Mouse (Mus musculus): ENCODE measurements around the gene Clec16a.

The Clec16a gene

DNA sequence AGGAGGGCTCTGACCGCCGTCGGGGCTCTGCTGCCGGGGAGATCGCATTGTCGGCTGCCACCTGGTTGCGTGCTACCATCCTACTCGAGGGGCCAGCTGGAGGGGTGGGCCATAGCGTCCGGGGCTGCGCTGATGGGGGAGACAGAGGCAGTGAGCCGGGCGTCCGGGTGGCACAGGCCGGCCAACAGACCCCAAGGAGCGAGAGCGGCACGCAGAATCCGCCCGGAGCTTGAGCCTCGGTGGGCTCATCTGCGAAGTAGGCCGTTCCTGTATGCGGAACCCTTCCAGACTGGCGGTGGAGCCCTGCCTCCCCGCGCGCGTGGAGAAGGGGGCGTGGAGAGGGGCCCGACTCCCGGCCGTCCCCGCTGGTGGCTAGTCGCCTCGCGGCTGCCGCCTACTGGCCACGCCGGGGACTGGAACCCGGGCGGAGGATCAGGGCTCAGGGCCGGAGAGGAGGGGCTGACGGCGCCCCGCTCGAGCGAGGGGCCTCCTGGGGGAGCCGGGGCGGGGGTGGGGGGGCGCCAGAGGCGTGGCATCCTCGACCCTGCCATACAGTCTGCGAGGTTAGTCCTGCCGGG, 239.7 kb downstream of the Clec16a start:
- Histone ChIP-seq H3K36me3 (ENCODE audit: insufficient read depth, low read length) (peaks cover 3% of the 10 kb centered on the region; the same call in 1 of the 2 replicates), H3K9me3 (ENCODE audit: low read length) (no peaks in the 10 kb centered on the region), H3K4me3 (replicated peaks; ENCODE audit: low read length) (peak overlapping the region; percentile 86), H3K27me3 (ENCODE audit: insufficient read depth, low read length) (peaks cover 58% of the 10 kb centered on the region), H3K4me1 (replicated peaks; ENCODE audit: low read depth, low read length) (peaks cover 59% of the 10 kb centered on the region)
- no peak for TF ChIP-seq POU5F1 (IDR thresholded peaks at IDR 0.05; ENCODE audit: borderline replicate concordance, low read length)
- TF ChIP-seq CTCF (conservative IDR thresholded peaks at IDR 0.05; ENCODE audit: low read length): no peak

DNA sequence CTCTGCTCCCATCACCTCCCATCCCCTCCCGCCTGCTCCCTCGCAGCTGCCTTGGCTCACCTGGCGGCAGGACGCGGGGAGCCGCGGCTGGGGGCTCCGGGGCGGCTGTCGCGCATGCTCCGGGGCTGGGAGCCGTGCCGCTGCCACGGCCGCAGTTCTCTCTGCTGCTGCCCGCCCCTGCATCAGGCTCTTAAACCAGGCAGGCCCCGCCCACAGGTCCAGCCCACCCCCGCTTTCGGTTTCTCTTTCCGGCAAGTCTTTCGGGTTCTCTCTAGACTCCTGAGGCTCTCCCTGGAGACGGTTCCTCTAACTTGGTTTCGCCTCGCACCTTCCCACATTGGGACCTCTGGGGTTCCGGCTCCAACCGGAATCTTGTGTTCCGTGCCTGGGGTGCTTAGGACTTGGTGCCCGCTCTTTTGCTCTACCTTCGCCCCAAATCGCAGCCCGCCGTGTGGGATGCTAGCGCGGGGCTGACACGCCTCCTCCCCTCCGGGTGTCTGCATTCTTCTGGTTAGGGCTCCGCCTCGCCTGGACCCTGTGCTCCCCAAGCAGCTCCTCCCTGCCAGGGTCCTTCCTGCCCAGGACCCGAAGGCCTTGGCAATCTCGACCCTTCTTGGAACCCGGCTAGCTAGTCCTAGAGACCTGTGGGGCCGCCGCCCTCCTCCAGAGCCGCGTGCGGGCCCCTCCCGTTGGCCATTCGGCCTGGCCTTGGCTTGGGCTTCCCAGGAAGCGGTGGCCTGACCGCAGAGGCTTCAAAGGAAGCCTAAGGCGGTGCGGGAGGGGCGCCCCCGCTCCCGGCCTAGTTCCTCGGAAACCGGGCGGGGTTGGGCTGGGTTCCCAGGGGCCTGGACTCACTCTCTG, 240.5 kb downstream of the Clec16a start, which contains the start of gene Socs1:
Socs1 (minus strand) TSS at position 166 of the 861 bp plus-strand sequence.
- TF ChIP-seq POU5F1 (IDR thresholded peaks at IDR 0.05; ENCODE audit: borderline replicate concordance, low read length) (no peak), CTCF (conservative IDR thresholded peaks at IDR 0.05; ENCODE audit: low read length) (no peak), NANOG (IDR thresholded peaks at IDR 0.05; ENCODE audit: borderline replicate concordance, low read length) (no peak)
- Histone ChIP-seq H3K9me3 (ENCODE audit: low read length) (no peaks in the 10 kb centered on the region), H3K27me3 (ENCODE audit: insufficient read depth, low read length) (peaks cover 60% of the 10 kb centered on the region), H3K4me1 (replicated peaks; ENCODE audit: low read depth, low read length) (peaks cover 60% of the 10 kb centered on the region), H3K36me3 (ENCODE audit: insufficient read depth, low read length) (peaks cover 3% of the 10 kb centered on the region; the same call in 1 of the 2 replicates), H3K4me3 (replicated peaks; ENCODE audit: low read length) (peak within 1 kb of the TSS; percentile 86)

DNA sequence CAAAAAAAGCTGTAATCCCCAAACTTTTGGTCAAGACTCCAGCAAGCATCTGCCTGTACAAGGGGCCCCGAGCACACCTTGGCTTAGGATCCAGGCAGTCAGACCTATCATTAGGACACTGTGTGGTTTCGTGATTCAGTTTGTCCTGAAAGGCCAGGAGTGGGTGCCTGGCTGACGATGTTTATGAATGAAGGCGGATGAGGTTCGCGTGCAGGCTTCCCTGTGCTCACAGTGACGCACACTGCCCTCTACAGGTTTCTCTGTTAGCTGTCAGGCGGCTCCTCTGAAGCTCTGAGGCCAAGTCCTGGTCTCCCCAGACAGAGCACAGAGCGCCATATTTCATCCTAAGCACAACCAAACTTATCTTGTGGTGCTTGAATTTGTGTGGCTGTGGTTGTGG, 241.1 kb downstream of the Clec16a start:
- Histone ChIP-seq H3K36me3 (ENCODE audit: insufficient read depth, low read length) (peaks cover 3% of the 10 kb centered on the region; the same call in 1 of the 2 replicates), H3K9me3 (ENCODE audit: low read length) (no peaks in the 10 kb centered on the region), H3K4me1 (replicated peaks; ENCODE audit: low read depth, low read length) (peaks cover 62% of the 10 kb centered on the region), H3K4me3 (replicated peaks; ENCODE audit: low read length) (peak overlapping the region; percentile 86), H3K27me3 (ENCODE audit: insufficient read depth, low read length) (peaks cover 60% of the 10 kb centered on the region)
- TF ChIP-seq POU5F1 (IDR thresholded peaks at IDR 0.05; ENCODE audit: borderline replicate concordance, low read length) (no peak), NANOG (IDR thresholded peaks at IDR 0.05; ENCODE audit: borderline replicate concordance, low read length) (no peak), CTCF (conservative IDR thresholded peaks at IDR 0.05; ENCODE audit: low read length) (peak; percentile 66)

DNA sequence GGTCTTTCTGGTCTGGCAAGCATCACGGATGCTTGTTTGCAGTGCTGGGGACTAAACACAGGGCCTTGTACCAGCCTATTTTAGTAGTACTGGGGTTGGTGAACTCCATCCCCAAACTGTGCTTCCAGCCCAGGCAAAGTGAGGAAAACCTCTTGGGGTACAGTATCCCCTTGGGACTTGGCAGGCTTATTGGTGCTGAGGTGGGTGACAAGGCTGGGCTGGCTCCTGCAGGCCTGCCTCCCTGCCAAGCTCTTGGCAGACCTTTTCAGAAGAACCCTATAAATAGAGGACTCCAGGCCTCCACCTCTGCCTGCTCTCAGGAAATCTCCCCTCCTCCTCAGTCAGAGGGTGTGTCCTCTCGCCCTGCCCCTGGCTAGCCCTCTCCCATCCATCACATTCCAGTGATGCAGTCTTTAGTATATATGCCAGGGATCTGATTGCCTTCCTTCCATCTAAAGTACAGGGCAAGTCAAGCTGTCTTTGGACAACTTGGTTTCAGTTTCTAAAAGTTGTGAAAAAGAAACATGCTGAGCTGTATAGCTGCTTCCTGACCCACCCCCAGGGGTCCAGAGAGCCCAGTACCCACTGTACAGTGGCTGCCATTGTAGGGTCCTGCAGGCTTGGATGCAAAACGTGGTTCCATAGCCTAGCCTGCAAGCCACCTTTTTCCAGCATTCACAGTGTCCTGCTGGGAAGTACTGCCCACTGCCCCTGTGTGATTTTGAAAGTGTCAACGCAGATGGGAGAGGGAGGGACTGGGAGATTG, 241.8 kb downstream of the Clec16a start:
- 0 out of 2 replicates have a peak, but pooled peaks have one; percentile 1 for TF ChIP-seq CTCF (conservative IDR thresholded peaks at IDR 0.05; ENCODE audit: low read length)
- no peak for TF ChIP-seq NANOG (IDR thresholded peaks at IDR 0.05; ENCODE audit: borderline replicate concordance, low read length)
- peaks cover 62% of the 10 kb centered on the region for H3K27me3 ChIP-seq (ENCODE audit: insufficient read depth, low read length)
- H3K36me3 ChIP-seq (ENCODE audit: insufficient read depth, low read length): peaks cover 3% of the 10 kb centered on the region; the same call in 1 of the 2 replicates
- H3K4me3 ChIP-seq (replicated peaks; ENCODE audit: low read length): peak overlapping the region; percentile 86; the same call in 1 of the 2 replicates
- peaks cover 57% of the 10 kb centered on the region for H3K4me1 ChIP-seq (replicated peaks; ENCODE audit: low read depth, low read length)
- H3K9me3 ChIP-seq (ENCODE audit: low read length): no peaks in the 10 kb centered on the region

DNA sequence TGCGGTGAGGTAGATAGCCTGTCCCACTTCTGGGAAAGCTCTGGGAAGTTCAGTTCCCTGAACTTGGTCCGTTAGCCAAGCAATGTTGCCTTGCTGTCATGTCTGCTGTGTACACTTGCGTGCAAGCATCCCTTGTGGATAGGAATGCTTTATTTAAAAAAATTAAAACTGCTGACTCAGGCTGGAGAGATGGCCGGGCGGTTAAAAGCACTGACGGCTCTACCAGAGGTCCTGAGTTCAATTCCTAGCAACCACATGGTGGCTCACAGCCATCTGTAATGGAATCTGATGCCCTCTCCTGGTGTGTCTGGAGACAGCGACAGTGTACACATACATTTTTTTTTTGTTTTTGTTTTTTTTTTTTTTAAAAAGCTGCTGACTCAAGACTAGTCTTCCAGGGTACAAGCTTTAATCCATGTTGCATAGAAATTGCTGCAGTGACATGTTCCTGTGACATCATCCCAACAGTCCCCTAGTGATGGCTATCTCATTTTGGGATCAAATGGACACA, 242.5 kb downstream of the Clec16a start:
- Histone ChIP-seq H3K4me3 (replicated peaks; ENCODE audit: low read length) (peak overlapping the region; percentile 65; the same call in 1 of the 2 replicates), H3K9me3 (ENCODE audit: low read length) (no peaks in the 10 kb centered on the region), H3K27me3 (ENCODE audit: insufficient read depth, low read length) (peaks cover 61% of the 10 kb centered on the region), H3K4me1 (replicated peaks; ENCODE audit: low read depth, low read length) (peaks cover 50% of the 10 kb centered on the region), H3K36me3 (ENCODE audit: insufficient read depth, low read length) (peaks cover 2% of the 10 kb centered on the region; the same call in 1 of the 2 replicates)
- TF ChIP-seq CTCF (conservative IDR thresholded peaks at IDR 0.05; ENCODE audit: low read length) (no peak), POU5F1 (IDR thresholded peaks at IDR 0.05; ENCODE audit: borderline replicate concordance, low read length) (no peak), NANOG (IDR thresholded peaks at IDR 0.05; ENCODE audit: borderline replicate concordance, low read length) (no peak)

DNA sequence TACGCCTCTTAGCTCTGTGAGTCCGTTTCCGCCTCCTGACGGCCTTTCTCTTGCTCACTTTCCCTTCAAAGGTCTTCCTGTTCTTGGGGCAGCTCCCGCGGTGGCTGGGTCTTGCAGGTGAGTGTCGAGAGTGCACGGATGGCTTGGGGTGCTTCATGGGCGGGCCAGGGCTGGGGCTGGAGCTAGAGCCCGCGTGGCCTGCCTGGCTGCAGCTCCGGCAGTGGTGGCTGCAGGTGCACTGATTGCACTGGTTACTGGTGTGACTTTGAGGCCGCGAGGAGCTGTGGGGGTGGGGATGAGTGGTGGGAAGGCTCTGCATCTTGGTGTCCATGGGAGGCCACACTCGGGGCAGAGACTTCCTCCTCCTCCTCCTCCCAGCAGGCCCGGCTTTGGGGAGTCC, 243.1 kb downstream of the Clec16a start, which contains the start of gene Tnp2:
Tnp2 (minus strand) TSS at position 390 of the 400 bp plus-strand sequence.
- Histone ChIP-seq H3K4me1 (replicated peaks; ENCODE audit: low read depth, low read length) (peaks cover 43% of the 10 kb centered on the region), H3K4me3 (replicated peaks; ENCODE audit: low read length) (peak within 1 kb of the TSS; percentile 65), H3K9me3 (ENCODE audit: low read length) (no peaks in the 10 kb centered on the region), H3K36me3 (ENCODE audit: insufficient read depth, low read length) (no peaks in the 10 kb centered on the region), H3K27me3 (ENCODE audit: insufficient read depth, low read length) (peaks cover 54% of the 10 kb centered on the region)
- no peak for TF ChIP-seq CTCF (conservative IDR thresholded peaks at IDR 0.05; ENCODE audit: low read length)
- no peak for TF ChIP-seq POU5F1 (IDR thresholded peaks at IDR 0.05; ENCODE audit: borderline replicate concordance, low read length)
- no peak for TF ChIP-seq NANOG (IDR thresholded peaks at IDR 0.05; ENCODE audit: borderline replicate concordance, low read length)

DNA sequence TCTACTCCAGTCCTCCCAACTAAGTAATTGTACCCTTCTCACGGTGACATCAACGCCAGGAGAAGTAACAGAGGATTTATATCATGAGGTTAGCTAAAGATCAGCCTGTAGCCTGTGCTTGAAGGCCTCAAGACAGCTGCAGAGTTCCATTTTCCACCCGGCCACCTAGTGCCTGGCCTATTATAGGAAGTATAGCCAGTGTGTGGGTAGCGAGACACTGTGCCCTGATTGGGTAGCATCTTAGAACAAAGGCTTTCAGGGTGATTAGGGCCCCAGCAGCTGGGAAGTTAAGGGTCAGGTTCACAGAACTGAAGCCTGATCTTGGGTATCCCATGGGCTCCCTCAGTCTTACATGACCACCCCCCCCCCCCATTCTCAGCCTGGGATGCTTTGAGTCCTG, 243.7 kb downstream of the Clec16a start:
- no peaks in the 10 kb centered on the region for H3K9me3 ChIP-seq (ENCODE audit: low read length)
- peaks cover 38% of the 10 kb centered on the region for H3K4me1 ChIP-seq (replicated peaks; ENCODE audit: low read depth, low read length)
- H3K4me3 ChIP-seq (replicated peaks; ENCODE audit: low read length): peak overlapping the region; percentile 65; the same call in 1 of the 2 replicates
- no peaks in the 10 kb centered on the region for H3K36me3 ChIP-seq (ENCODE audit: insufficient read depth, low read length)
- TF ChIP-seq POU5F1 (IDR thresholded peaks at IDR 0.05; ENCODE audit: borderline replicate concordance, low read length) (no peak), NANOG (IDR thresholded peaks at IDR 0.05; ENCODE audit: borderline replicate concordance, low read length) (no peak), CTCF (conservative IDR thresholded peaks at IDR 0.05; ENCODE audit: low read length) (no peak)
- H3K27me3 ChIP-seq (ENCODE audit: insufficient read depth, low read length): peaks cover 51% of the 10 kb centered on the region

Measured in E14TG2a.4 (cell line).